Mouse (Mus musculus): ENCODE measurements around the gene Dnpep.

DNA sequence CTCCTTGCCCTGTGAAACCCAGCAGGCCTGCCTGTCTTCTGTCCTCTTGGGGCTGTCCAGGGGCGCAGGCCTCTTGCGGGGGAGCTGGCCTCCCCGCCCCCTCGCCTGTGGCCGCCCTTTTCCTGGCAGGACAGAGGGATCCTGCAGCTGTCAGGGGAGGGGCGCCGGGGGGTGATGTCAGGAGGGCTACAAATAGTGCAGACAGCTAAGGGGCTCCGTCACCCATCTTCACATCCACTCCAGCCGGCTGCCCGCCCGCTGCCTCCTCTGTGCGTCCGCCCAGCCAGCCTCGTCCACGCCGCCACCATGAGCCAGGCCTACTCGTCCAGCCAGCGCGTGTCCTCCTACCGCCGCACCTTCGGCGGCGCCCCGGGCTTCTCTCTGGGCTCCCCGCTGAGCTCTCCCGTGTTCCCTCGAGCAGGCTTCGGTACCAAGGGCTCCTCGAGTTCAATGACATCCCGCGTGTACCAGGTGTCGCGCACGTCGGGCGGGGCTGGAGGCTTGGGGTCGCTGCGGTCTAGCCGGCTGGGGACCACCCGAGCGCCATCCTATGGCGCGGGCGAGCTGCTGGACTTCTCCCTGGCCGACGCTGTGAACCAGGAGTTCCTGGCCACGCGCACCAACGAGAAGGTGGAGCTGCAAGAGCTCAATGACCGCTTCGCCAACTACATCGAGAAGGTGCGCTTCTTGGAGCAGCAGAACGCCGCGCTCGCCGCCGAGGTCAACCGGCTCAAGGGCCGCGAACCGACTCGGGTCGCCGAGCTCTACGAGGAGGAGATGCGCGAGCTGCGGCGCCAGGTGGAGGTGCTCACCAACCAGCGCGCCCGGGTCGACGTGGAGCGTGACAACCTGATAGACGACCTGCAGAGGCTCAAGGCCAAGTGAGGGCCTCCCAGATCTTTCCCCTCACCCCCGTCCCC lies 42.6 kb upstream of the Dnpep start, which contains the start of gene Des:
- TF ChIP-seq CEBPB (IDR thresholded peaks at IDR 0.05; ENCODE audit: low read depth) = no peak
- TF ChIP-seq USF1 (IDR thresholded peaks at IDR 0.05; ENCODE audit: low read depth) = no peak
- TF ChIP-seq CTCF (IDR thresholded peaks at IDR 0.05; ENCODE audit: control insufficient read depth, insufficient read depth, insufficient read length) = no peak
